Mouse (Mus musculus): Measurements from ENCODE around the gene Dgke.
A peak's percentile ranks its signal among the peaks of the same experiment; 100 is the strongest.

DNA sequence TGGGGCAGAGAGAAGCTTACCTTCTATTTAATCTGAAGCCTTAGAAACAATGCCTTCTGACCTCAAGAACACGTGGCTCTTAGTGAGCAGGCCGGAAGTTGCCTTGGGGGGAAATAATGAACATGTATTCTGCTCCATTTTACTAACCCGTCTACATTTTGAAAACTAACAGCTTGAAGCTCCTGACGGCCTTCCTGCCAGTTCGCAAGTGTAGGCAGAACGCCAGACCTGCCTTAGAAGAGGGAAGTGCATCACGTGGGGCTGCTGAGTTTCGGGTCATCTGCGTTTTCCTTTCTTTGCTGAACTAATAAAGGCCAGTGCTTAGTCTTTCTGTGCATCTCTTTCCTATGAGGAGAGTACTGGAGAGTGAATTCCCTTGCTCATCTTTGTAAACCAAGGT, 26.1 kb upstream of the Dgke start:
- TF ChIP-seq CTCF (IDR thresholded peaks at IDR 0.05; ENCODE audit: extremely low read depth, insufficient read depth, insufficient read length, insufficient replicate concordance): no peak
- peak; percentile 14; the same call in 1 of the 2 replicates for TF ChIP-seq POLR2A (IDR thresholded peaks at IDR 0.05; ENCODE audit: low read depth, low read length)

All from spleen, adult 2 months (tissue).